Mouse (Mus musculus): ENCODE results near the gene Gpr83.
"Not testable (repeated sequence)": the region's sequence is repeated elsewhere in the genome, so short reads cannot be mapped to it uniquely, and the experiment has no call there.

Gene Gpr83

GRCm38 (mm10) chr9:14866957-14867356, 6.9 kb downstream of the Gpr83 start:
- in situ Hi-C loops (cut with MboI; ENCODE audit: low sequenced_read_pairs): loop anchor here (10.0 kb wide), 1 partner anchor 148 kb away; no protein-coding TSS in a partner anchor

GRCm38 (mm10) chr9:14868326-14868725, 8.3 kb downstream of the Gpr83 start:
- in situ Hi-C loops (cut with MboI; ENCODE audit: low sequenced_read_pairs): loop anchor here (10.0 kb wide), 1 partner anchor 146 kb away; no protein-coding TSS in a partner anchor

DNA sequence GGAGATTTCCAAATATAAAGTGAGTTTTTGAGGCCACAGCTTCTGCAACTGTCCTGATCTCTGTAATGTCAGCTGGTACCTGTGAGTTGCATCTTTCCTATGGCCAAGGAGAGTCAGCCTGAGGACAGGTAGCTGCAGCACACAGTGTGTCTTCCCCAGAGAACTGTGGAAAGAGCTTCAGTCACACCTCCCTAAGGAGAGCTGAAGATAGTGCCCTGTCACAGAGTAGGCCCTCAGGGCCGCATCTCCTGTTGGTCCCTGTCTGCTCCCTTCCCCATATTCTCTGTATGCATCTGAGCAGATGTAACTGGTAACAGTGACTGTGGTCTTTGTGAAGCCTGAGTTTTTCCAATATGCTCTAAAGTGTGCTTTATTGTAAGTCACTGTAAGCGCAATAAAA, 10.4 kb downstream of the Gpr83 start:
- in situ Hi-C loops (cut with MboI; ENCODE audit: low sequenced_read_pairs): no loop called here

DNA sequence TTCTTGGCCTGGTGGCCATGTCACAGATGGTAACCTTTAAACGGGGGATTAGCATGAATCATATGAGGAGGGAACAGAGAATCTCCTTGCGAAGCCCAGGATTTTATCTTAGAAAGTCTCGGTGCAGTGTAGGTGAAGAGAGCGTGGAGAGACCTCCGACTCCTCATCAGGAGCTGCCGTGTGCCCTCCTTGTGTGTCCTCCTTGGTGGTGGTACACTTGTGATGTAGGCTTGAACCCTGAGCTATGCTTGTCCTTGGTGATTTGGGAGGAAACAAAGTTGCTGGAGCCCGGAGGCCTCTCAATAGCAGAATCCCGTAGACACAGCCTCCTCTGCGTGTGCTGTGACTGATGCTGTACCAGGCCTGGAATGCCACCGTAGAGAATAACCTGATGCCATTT, 10.8 kb downstream of the Gpr83 start:
- in situ Hi-C loops (cut with MboI; ENCODE audit: low sequenced_read_pairs): no loop called here

DNA sequence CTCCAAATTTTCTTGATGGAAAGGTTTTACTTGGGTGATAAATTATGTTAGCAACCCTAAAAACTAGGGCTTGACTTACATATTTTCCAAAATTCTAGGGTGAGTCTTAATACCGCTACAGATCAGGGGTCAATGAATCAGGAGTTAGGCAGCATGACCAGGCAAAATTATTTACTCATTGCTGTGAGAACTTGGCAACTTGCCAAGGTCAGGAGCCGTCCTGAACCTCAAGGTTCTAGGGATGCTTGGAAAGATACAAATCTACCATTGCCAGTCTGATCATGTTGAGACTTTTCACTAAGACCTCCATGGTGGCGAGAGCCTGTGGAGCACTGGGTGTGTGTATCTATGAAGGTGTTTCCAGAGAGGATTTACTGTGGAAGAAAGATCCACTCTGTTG, 11.5 kb downstream of the Gpr83 start:
- in situ Hi-C loops (cut with MboI; ENCODE audit: low sequenced_read_pairs): no loop called here

DNA sequence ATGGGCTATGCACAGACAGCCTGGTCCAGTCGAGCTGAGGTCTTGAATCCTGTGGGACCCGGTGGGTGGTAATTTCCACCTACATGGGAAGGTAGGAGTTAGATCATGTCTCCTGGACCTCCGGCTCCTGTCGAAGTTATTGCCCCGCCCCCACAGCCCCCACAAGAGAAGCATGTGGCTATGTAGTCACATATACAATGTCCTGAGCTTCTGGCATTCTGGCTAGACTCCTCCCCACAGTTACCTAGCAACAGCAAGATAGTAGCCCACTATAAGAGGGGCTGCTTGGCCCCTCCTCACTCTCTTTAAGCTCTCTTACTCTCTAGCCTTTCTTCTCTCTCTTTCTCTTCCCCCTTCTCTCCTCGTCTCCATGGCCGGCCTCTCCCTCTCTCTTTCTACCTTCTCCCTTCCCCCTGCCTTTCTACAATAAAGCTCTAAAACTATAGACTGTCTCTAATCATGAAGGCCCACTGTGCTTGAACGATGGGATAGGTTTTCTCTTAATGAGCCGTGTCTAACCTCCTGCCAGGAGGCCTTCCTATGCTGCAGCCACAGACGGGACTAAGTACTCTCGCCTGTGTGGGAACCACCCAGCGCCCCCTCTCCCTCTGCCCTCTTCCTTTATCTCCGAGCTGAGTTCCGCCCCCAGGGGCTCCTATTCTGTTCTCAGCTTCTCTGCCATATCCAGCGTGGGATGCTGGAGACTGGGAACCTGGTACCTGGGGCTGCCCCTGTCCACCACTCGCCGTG, 12.3 kb downstream of the Gpr83 start:
- in situ Hi-C loops (cut with MboI; ENCODE audit: low sequenced_read_pairs): no loop called here

DNA sequence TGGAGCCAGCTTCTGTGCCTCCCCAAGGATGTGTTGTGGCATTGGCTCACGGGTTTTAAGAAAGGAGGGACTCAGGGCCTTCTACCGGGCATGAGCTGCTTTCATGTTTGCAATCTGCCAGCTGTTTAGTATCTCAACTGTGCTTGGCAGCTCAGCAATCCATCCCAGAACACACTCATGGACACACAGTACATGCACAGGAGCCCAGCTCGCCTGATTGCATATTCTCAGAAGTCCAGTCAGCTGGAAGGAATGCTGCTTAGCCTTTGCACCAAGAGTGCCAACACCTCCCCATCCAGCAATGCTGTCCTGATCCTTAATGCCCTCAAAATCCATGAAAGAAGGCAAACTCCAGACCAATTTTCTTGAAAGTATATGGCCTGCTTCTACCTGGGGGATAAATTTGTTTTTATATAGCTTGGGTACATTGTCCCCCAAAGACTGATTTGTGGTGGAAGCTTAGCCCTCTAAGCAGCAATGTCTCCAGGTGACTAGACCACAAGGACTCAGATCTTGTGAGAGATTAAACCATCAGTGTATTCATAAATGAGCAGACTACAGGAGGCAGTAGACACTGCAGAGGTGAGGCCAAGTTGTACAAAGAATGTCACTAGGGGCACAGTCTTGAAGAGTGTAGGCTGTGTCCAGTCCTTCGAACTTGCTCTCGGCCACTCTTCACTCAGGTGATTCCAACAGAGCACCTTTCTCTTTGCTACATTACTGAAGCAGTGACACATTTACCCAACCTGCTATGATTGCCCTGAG, 15.9 kb downstream of the Gpr83 start:
- in situ Hi-C loops (cut with MboI; ENCODE audit: low sequenced_read_pairs): no loop called here

GRCm38 (mm10) chr9:14876566-14876965, 16.6 kb downstream of the Gpr83 start:
- in situ Hi-C loops (cut with MboI; ENCODE audit: low sequenced_read_pairs): not testable (repeated sequence)

DNA sequence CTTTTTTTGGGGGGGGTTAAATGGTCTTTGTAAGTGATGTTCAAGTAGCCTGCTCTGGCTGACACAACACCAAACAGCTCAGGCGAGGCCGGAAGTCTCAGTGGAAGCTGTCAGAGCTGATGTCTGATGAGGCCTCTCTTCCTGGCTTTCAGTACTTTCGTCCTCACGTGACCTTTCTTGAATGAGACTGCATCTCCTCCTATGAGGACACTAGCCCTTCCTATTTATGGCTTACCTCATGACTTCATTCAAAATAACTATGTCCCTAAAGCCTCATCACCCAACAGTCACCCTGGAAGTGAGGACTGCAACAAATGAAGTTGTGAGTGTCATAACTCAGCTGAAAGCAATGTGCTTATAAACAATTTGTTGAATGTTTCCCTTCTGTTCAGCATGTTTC, 24.6 kb downstream of the Gpr83 start:
- in situ Hi-C loops (cut with MboI; ENCODE audit: low sequenced_read_pairs): no loop called here

GRCm38 (mm10) chr9:14885151-14885550, 25.1 kb downstream of the Gpr83 start:
- in situ Hi-C loops (cut with MboI; ENCODE audit: low sequenced_read_pairs): no loop called here

GRCm38 (mm10) chr9:14885954-14886353, 25.9 kb downstream of the Gpr83 start:
- in situ Hi-C loops (cut with MboI; ENCODE audit: low sequenced_read_pairs): no loop called here

- in situ Hi-C loops (cut with MboI; ENCODE audit: low sequenced_read_pairs): no loop called here
These were observed 27.9 kb downstream of the Gpr83 start for GRCm38 (mm10) chr9:14887787-14888382.

DNA sequence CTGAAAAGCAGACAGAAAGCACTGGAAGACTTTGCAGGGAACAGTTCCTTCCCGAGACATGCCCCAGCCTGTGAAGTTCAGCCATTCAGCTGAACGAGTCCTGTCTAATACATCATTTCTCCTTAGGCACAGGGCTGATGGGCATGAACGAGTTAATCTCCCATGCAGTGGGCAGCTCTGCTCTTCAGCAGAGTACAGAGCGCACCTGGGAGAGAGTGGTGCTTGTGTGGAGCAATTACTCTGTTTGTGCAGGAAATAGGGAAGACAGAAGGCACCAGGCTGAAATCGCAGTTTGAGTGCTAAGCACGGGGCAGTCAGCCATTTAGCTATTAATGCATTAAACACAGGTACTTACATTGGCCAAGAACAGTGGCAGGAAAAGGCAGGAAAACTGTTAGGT, 28.7 kb downstream of the Gpr83 start:
- in situ Hi-C loops (cut with MboI; ENCODE audit: low sequenced_read_pairs): no loop called here

DNA sequence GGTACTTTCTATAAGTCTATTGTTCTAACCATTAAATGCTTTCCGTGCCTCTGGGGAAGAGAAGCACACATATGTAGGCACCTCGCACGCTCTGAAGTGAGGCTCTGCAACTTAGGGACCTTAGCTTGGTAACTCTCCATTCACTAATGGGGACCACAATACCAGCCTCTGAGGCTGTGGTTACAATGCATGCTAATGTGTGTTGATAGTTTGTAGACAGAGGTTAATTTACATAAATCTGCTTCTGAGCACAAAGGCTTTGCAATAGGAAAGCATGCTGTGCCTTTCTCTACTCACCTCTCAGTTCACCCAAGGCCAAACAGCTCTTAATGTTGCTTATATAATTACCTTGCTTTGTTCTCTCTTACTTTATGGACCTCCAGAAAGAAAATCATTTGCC, 30.7 kb downstream of the Gpr83 start:
- in situ Hi-C loops (cut with MboI; ENCODE audit: low sequenced_read_pairs): no loop called here

GRCm38 (mm10) chr9:14891891-14892290, 31.9 kb downstream of the Gpr83 start:
- in situ Hi-C loops (cut with MboI; ENCODE audit: low sequenced_read_pairs): no loop called here

GRCm38 (mm10) chr9:14893388-14893787, 33.4 kb downstream of the Gpr83 start:
- in situ Hi-C loops (cut with MboI; ENCODE audit: low sequenced_read_pairs): no loop called here

GRCm38 (mm10) chr9:14894628-14895027, 34.6 kb downstream of the Gpr83 start:
- in situ Hi-C loops (cut with MboI; ENCODE audit: low sequenced_read_pairs): no loop called here

DNA sequence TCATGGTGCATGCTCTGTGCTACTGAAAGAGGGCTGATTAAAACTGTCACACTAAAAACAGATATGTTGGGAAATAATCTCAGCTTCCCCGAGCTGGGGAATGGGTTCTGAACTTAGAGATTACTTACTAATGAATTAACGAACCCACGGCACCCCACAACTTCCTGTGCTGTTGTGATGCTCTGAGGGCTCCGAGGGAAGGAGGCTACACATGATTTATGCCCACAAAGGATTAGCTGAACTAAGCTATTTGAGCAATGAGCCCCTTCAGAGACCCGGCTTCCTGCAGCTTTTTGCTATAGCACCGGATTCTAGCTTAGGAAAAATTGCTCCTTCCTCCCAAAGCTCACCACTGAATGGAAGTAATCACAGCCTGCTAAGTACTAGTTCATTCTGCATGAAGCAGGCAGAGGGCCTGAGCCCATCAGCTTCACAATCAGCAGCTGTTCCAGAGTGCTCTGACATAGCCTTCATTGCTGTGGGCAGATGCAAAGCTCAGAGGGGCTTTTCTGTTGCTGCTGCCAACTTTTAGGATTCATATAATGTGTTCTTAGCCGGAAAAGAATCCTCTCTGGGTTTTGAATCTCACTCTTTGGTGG, 35.3 kb downstream of the Gpr83 start:
- in situ Hi-C loops (cut with MboI; ENCODE audit: low sequenced_read_pairs): no loop called here

- in situ Hi-C loops (cut with MboI; ENCODE audit: low sequenced_read_pairs): no loop called here
These were observed 37.1 kb downstream of the Gpr83 start for GRCm38 (mm10) chr9:14897102-14897501.

DNA sequence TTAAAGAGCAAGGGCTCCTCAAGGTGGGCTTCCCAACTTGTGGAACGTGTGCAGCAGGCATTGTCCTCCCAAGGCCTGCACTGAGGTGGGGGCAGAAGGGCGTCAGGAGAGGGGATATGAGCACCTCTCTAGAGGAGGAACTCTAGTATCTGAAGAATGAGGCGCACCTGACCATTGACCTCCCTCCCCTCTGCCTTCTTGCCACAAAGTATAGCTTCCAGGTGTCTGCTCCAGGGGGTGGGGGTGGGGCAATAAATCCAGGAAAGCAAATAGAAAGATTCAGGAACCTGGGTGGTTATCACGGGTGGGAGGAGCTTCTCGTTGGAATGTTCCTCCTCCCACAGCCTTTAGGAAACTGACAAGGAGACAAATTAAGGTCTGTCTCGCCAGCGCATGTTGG, 41.7 kb downstream of the Gpr83 start:
- in situ Hi-C loops (cut with MboI; ENCODE audit: low sequenced_read_pairs): no loop called here

DNA sequence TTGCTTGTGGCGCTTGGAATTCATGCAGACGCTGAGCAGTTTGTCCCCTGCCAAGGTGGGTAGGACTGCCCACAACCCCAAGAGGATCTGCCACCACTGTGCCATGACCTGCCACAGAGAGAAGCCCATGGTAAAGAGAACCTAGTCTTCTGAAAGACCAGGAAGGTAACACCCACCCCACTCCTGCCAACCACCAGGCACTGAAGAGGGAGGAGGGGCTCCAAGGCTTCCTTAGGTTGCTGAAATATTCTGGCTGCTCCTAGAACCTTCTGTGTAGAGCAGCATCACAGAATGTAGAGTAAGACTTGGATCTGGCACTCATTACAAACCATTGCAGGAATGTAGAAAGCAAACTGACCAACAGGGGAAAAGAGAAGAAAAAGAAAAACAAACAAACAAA, 42.4 kb downstream of the Gpr83 start:
- in situ Hi-C loops (cut with MboI; ENCODE audit: low sequenced_read_pairs): no loop called here
